Mouse (Mus musculus) ES-E14 (cell line): Measurements from ENCODE around the gene Twnk.

Source experiments
- MAFK ChIP-seq: IDR thresholded peaks from 2 replicates; pipeline ENCODE4 v1.6.1; 2014; ENCODE audit warnings: mild to moderate bottlenecking, low read depth, low read length, inconsistent platforms; ENCODE audit not compliant: insufficient read depth
- ZC3H11A ChIP-seq: IDR thresholded peaks from 2 replicates; pipeline ENCODE4 v1.6.1; 2012; ENCODE audit warnings: low read depth, mild to moderate bottlenecking, inconsistent platforms, low read length, borderline replicate concordance
- ZNF384 ChIP-seq: IDR thresholded peaks from 2 replicates; pipeline ENCODE4 v1.6.1; 2012; ENCODE audit warnings: low read depth, low read length, inconsistent platforms

GRCm38 (mm10) chr19:45036867-45037266 lies 31.4 kb downstream of the Twnk start:
- TF ChIP-seq MAFK (no peak), ZNF384 (no peak), ZC3H11A (no peak)
